Comparison of ENCODE assay signal across 8 mouse cellular contexts in the genomic region with DNA sequence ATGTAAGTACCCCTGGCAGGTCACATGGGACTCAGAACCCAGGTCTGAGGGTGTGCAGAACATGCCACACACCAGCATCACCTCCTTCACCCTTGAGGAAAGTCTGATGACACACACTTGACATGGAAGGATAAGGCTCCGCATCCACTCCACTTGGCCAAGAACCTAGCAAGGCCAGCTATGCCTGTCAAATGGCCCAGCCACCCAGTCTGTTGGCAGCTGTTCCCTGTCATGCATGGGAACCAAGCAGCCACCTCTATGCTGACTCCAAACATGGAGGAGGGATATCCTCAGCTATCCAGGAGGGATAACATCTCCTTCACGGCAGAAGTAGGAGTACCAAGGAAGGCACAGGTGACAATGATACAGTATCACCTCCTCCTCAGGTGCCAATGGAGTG. TPM values are rescaled to one million over a fixed set of nuclear protein-coding genes. Genes with fewer than 3 reads are reported as not detected.
DNase-seq lines count a peak whose midpoint lies in the region; ATAC-seq and TF ChIP-seq lines count a peak whose summit lies in the region.

No protein-coding gene starts in this region.

- no peak for TF ChIP-seq CTCF in cerebellum, adult 2 months (IDR thresholded peaks at IDR 0.05; ENCODE audit: borderline replicate concordance, insufficient read depth, low read depth, low read length)

- no peak for TF ChIP-seq POLR2A in cerebellum, adult 2 months (IDR thresholded peaks at IDR 0.05; ENCODE audit: borderline replicate concordance, insufficient read depth, low read length)

- 32% methylated on average over 2 of the region's 2 CpGs for WGBS in cerebellum, adult 2 months
- 83% methylated on average over 2 of the region's 2 CpGs for WGBS in lung, embryonic 16.5 days
- 75% methylated on average over 2 of the region's 2 CpGs for WGBS in liver, embryonic 12.5 days (ENCODE audit: insufficient replicate concordance)
- WGBS in stomach, embryonic 15.5 days = 76% methylated on average over 2 of the region's 2 CpGs

- no peaks in the 10 kb centered on the region for H3K36me3 ChIP-seq in lung, embryonic 16.5 days (ENCODE audit: control insufficient read depth, insufficient read depth, low read length)
- H3K36me3 ChIP-seq in liver, embryonic 12.5 days = no peaks in the 10 kb centered on the region
- no peaks in the 10 kb centered on the region for H3K36me3 ChIP-seq in stomach, embryonic 15.5 days

- no peak overlapping the region; the same call in 1 of the 2 replicates for H3K9ac ChIP-seq in lung, embryonic 16.5 days (ENCODE audit: low read length)
- peak overlapping the region; percentile 71 for H3K9ac ChIP-seq in liver, embryonic 12.5 days
- no peak overlapping the region for H3K9ac ChIP-seq in stomach, embryonic 15.5 days

- no peaks in the 10 kb centered on the region for H3K9me3 ChIP-seq in lung, embryonic 16.5 days (ENCODE audit: control insufficient read depth, low read length)
- no peaks in the 10 kb centered on the region for H3K9me3 ChIP-seq in liver, embryonic 12.5 days (replicated peaks)
- H3K9me3 ChIP-seq in stomach, embryonic 15.5 days = no peaks in the 10 kb centered on the region

- peak overlapping the region; percentile 87 for H3K4me3 ChIP-seq in cerebellum, adult 2 months (replicated peaks; ENCODE audit: insufficient read depth, low read depth, low read length)
- H3K4me3 ChIP-seq in lung, embryonic 16.5 days (ENCODE audit: low read length) = peak overlapping the region; percentile 70
- H3K4me3 ChIP-seq in liver, embryonic 12.5 days = peak overlapping the region; percentile 68
- peak overlapping the region; percentile 59; the same call in 1 of the 2 replicates for H3K4me3 ChIP-seq in stomach, embryonic 15.5 days (replicated peaks)

- no peaks in the 10 kb centered on the region for H3K27me3 ChIP-seq in cerebellum, adult 2 months (ENCODE audit: control insufficient read depth, insufficient read depth, low read length)
- H3K27me3 ChIP-seq in lung, embryonic 16.5 days (ENCODE audit: control insufficient read depth, insufficient read depth, low read depth, low read length) = no peaks in the 10 kb centered on the region
- no peaks in the 10 kb centered on the region for H3K27me3 ChIP-seq in liver, embryonic 12.5 days (replicated peaks)
- no peaks in the 10 kb centered on the region for H3K27me3 ChIP-seq in stomach, embryonic 15.5 days (replicated peaks)

- H3K4me1 ChIP-seq in cerebellum, adult 2 months (ENCODE audit: control insufficient read depth, insufficient read depth, low read length) = peaks cover 34% of the 10 kb centered on the region
- peaks cover 11% of the 10 kb centered on the region for H3K4me1 ChIP-seq in lung, embryonic 16.5 days (replicated peaks; ENCODE audit: control insufficient read depth, insufficient read depth, low read length)
- H3K4me1 ChIP-seq in liver, embryonic 12.5 days = peaks cover 46% of the 10 kb centered on the region
- H3K4me1 ChIP-seq in stomach, embryonic 15.5 days = peaks cover 17% of the 10 kb centered on the region

- H3K4me2 ChIP-seq in lung, embryonic 16.5 days (ENCODE audit: low read depth, low read length) = peak overlapping the region; percentile 84
- H3K4me2 ChIP-seq in liver, embryonic 12.5 days = peak overlapping the region; percentile 91
- H3K4me2 ChIP-seq in stomach, embryonic 15.5 days = peak overlapping the region; percentile 79

- ATAC-seq in lung, embryonic 16.5 days (ENCODE audit: low read depth) = no peak
- ATAC-seq in liver, embryonic 12.5 days = no peak
- no peak for ATAC-seq in stomach, embryonic 15.5 days (ENCODE audit: insufficient read depth, low FRiP score, low read depth)

- DNase-seq in cerebellum, adult 2 months = no peak
- no peak for DNase-seq in cerebellum, postnatal 36 days
- DNase-seq in lung, postnatal 25 days (ENCODE audit: low spot score) = no peak
- DNase-seq in thymus, postnatal 14 days = no peak
- DNase-seq in right cerebral cortex, adult 18-20 months = no peak

- H3K27ac ChIP-seq in cerebellum, adult 2 months (ENCODE audit: insufficient read depth, low read length) = peak overlapping the region; percentile 35
- H3K27ac ChIP-seq in lung, embryonic 16.5 days (ENCODE audit: low read length) = no peak overlapping the region
- no peak overlapping the region for H3K27ac ChIP-seq in liver, embryonic 12.5 days
- no peak overlapping the region for H3K27ac ChIP-seq in stomach, embryonic 15.5 days

RNA-seq across cellular contexts. Expression of a gene that starts 1.0 kb away (rescaled TPM):
- polyA plus RNA-seq in cerebellum, adult 2 months (2012; rRNA removed) = 90.2 and 105 TPM in 2 replicates
- 13.9 and 15.4 TPM in 2 replicates for polyA plus RNA-seq in lung, embryonic 16.5 days (2015; fragmentation: Nextera tagmentation; extraction: Ambion mirVana)
- polyA plus RNA-seq in liver, embryonic 12.5 days (2016; fragmentation: Nextera tagmentation; extraction: Ambion mirVana) = 6.6 and 6.9 TPM in 2 replicates
- 15.4 and 18.8 TPM in 2 replicates for polyA plus RNA-seq in stomach, embryonic 15.5 days (2015; fragmentation: Nextera tagmentation; extraction: Ambion mirVana)

RNA-seq across cellular contexts. Expression of a gene that starts 38.3 kb away (rescaled TPM):
- polyA plus RNA-seq in cerebellum, adult 2 months (2012; rRNA removed) = 62.4 and 68.5 TPM in 2 replicates
- 28.8 and 29.4 TPM in 2 replicates for polyA plus RNA-seq in lung, embryonic 16.5 days (2015; fragmentation: Nextera tagmentation; extraction: Ambion mirVana)
- 9.4 and 9.5 TPM in 2 replicates for polyA plus RNA-seq in liver, embryonic 12.5 days (2016; fragmentation: Nextera tagmentation; extraction: Ambion mirVana)
- 20.5 and 20.7 TPM in 2 replicates for polyA plus RNA-seq in stomach, embryonic 15.5 days (2015; fragmentation: Nextera tagmentation; extraction: Ambion mirVana)

RNA-seq across cellular contexts. Expression of a gene that starts 48.7 kb away (rescaled TPM):
- 524 and 552 TPM in 2 replicates for polyA plus RNA-seq in cerebellum, adult 2 months (2012; rRNA removed)
- 5.6 and 7.0 TPM in 2 replicates for polyA plus RNA-seq in lung, embryonic 16.5 days (2015; fragmentation: Nextera tagmentation; extraction: Ambion mirVana)
- polyA plus RNA-seq in liver, embryonic 12.5 days (2016; fragmentation: Nextera tagmentation; extraction: Ambion mirVana) = 0.18 and 0.37 TPM in 2 replicates
- 3.0 and 3.5 TPM in 2 replicates for polyA plus RNA-seq in stomach, embryonic 15.5 days (2015; fragmentation: Nextera tagmentation; extraction: Ambion mirVana)

RNA-seq across cellular contexts. Expression of a gene that starts 54.5 kb away (rescaled TPM):
- 3.8 and 4.0 TPM in 2 replicates for polyA plus RNA-seq in cerebellum, adult 2 months (2012; rRNA removed)
- 166 and 169 TPM in 2 replicates for polyA plus RNA-seq in lung, embryonic 16.5 days (2015; fragmentation: Nextera tagmentation; extraction: Ambion mirVana)
- polyA plus RNA-seq in liver, embryonic 12.5 days (2016; fragmentation: Nextera tagmentation; extraction: Ambion mirVana) = 3.9 and 4.0 TPM in 2 replicates
- 2.9 and 4.1 TPM in 2 replicates for polyA plus RNA-seq in stomach, embryonic 15.5 days (2015; fragmentation: Nextera tagmentation; extraction: Ambion mirVana)

Comparison
In these comparisons a context has a peak if more than half of its experiments do, and no peak if none do; other contexts are left out.
1. RNA of a gene that starts 48.7 kb away (polyA plus RNA-seq): 524 to 552 TPM in cerebellum, adult 2 months; 5.6 to 7.0 TPM in lung, embryonic 16.5 days, 3.0 to 3.5 TPM in stomach, embryonic 15.5 days and 0.18 to 0.37 TPM in liver, embryonic 12.5 days; every median in the first group is over 10 times any median in the second.
2. Peak in every context shown above with its lines, with median percentiles within 50 percentile points of each other: H3K4me3 ChIP-seq and H3K4me2 ChIP-seq.